Mouse (Mus musculus) right cerebral cortex, postnatal 14 days (tissue): Measurements from ENCODE around the gene Vmn2r42.
"Not testable (repeated sequence)": the region's sequence is repeated elsewhere in the genome, so short reads cannot be mapped to it uniquely, and the experiment has no call there.

ENCODE experiments used
- DNase-seq: peaks from one replicate; pipeline ENCODE4 v3.0.0; 2022

Vmn2r42 gene

GRCm38 (mm10) chr7:8200220-8200619, at the start of gene Vmn2r42:
Vmn2r42 (minus strand) TSS chr7:8200320.
- DNase-seq = not testable (repeated sequence)

GRCm38 (mm10) chr7:8161554-8161953, 38.6 kb downstream of the Vmn2r42 start, which contains the start of gene Vmn2r41:
Vmn2r41 (minus strand) TSS chr7:8161654.
- not testable (repeated sequence) for DNase-seq
